Mouse (Mus musculus) stomach, embryonic 14.5 days (tissue): ENCODE measurements around the gene Gm20388. TPM values are rescaled to one million over a fixed set of nuclear protein-coding genes. Genes with fewer than 3 reads are reported as not detected.

ENCODE experiments used
- ATAC-seq: fragments of 200-750 bp; cut with Nextera tagmentation; 2 replicates; pipeline ENCODE4 v1.8.0; 2017; ENCODE audit warnings: low read depth, moderate TSS enrichment; ENCODE audit not compliant: insufficient number of reproducible peaks, insufficient read depth, low FRiP score
- H3K27ac ChIP-seq: fragments of 300-500 bp; sonication (generic); 2 replicates; pipeline ENCODE4 v1.5.1; 2014; ENCODE audit warnings: mild to moderate bottlenecking, low read length, moderate library complexity, mixed read lengths
- H3K27me3 ChIP-seq: fragments of 300-500 bp; sonication (generic); 2 replicates; pipeline ENCODE4 v1.6.1; 2014; ENCODE audit warnings: low read length, control low read depth, mixed read lengths; ENCODE audit not compliant: control insufficient read depth, insufficient read depth
- H3K36me3 ChIP-seq: fragments of 300-500 bp; sonication (generic); 2 replicates; pipeline ENCODE4 v1.6.1; 2014; ENCODE audit warnings: mild to moderate bottlenecking, control low read depth, low read length, moderate library complexity, mixed read lengths; ENCODE audit not compliant: control insufficient read depth, insufficient read depth
- H3K4me1 ChIP-seq: fragments of 300-500 bp; sonication (generic); 2 replicates; pipeline ENCODE4 v1.6.1; 2014; ENCODE audit warnings: low read length, control low read depth, mixed read lengths; ENCODE audit not compliant: control insufficient read depth, insufficient read depth
- H3K4me2 ChIP-seq: fragments of 300-500 bp; sonication (generic); replicated peaks from 2 replicates; pipeline ENCODE4 v1.6.1; 2014; ENCODE audit warnings: low read depth, low read length, control low read depth
- H3K4me3 ChIP-seq: fragments of 300-500 bp; sonication (generic); 2 replicates; pipeline ENCODE4 v1.5.1; 2014; ENCODE audit warnings: low read depth, low read length, control low read depth
- H3K9ac ChIP-seq: fragments of 300-500 bp; sonication (generic); replicated peaks from 2 replicates; pipeline ENCODE4 v1.6.1; 2014; ENCODE audit warnings: low read depth, mild to moderate bottlenecking, control low read depth, low read length, moderate library complexity, mixed read lengths
- H3K9me3 ChIP-seq: fragments of 300-500 bp; sonication (generic); 2 replicates; pipeline ENCODE4 v1.6.1; 2016; ENCODE audit warnings: low read depth, low read length, control low read depth; ENCODE audit not compliant: control insufficient read depth
- WGBS: fragments of 180-500 bp; shearing (Covaris S2); extraction: QIAGEN DNeasy Blood & Tissue Kit; methylation state at CpG from one replicate; pipeline ENCODE4 v1.1.7; 2014; 5-methylcytosine and 5-hydroxymethylcytosine counted together
- polyA plus RNA-seq: library from polyadenylated mRNA; unstranded; fragments of >200 nt; fragmentation: Nextera tagmentation; extraction: Ambion mirVana; gene quantifications from 2 replicates; pipeline ENCODE4 v1.2.1, GENCODE M21; 2014

Gm20388 gene
- polyA plus RNA-seq, 1 experiment from 2014 or later, result 11.4 TPM

DNA sequence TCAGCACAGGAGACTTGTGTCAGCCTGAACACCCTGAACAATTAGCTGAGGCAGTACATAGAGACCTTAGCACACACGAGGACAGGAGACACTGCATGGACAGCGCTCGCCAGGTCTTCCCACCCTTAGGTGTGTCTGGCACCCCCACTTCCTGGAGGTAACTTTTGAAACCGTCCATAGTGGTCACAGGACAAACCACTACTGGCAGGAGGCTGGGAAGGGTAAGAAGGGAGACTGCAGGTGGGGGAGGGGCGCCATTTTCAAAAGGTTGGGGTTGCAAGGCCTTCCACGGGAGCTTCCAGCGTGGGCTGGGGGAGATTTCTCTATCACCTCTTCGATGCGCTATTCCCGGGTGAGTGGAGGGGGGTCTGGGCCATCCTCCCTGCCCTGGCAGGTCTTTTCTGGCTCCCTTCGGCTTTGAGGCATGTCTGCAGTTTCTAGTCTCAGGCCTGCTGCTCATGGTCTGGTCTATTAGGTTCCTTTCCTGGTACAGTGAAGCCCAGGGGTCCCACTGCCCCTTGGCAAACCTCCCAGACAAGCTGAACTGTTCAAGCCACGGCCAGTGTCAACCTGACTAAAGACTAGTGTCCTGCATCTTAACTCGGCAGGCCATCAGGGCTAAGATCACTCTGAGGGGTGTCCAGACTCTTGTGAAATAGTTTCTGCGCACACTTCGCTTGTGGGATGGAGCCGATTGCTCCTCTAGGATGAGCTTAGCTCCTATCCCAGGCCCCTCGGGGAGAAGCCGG lies 2521.2 kb downstream of the Gm20388 start:
- Histone ChIP-seq H3K27me3 (no peaks in the 10 kb centered on the region), H3K9ac (peak overlapping the region; percentile 71), H3K9me3 (no peaks in the 10 kb centered on the region), H3K4me2 (peak overlapping the region; percentile 75), H3K27ac (peak overlapping the region; percentile 44), H3K36me3 (peaks cover 9% of the 10 kb centered on the region), H3K4me3 (peak overlapping the region; percentile 54), H3K4me1 (peaks cover 14% of the 10 kb centered on the region)
- 33% methylated on average over 17 of the region's 18 CpGs for WGBS
- ATAC-seq, result peak; percentile 3; the same call in 1 of the 2 replicates

DNA sequence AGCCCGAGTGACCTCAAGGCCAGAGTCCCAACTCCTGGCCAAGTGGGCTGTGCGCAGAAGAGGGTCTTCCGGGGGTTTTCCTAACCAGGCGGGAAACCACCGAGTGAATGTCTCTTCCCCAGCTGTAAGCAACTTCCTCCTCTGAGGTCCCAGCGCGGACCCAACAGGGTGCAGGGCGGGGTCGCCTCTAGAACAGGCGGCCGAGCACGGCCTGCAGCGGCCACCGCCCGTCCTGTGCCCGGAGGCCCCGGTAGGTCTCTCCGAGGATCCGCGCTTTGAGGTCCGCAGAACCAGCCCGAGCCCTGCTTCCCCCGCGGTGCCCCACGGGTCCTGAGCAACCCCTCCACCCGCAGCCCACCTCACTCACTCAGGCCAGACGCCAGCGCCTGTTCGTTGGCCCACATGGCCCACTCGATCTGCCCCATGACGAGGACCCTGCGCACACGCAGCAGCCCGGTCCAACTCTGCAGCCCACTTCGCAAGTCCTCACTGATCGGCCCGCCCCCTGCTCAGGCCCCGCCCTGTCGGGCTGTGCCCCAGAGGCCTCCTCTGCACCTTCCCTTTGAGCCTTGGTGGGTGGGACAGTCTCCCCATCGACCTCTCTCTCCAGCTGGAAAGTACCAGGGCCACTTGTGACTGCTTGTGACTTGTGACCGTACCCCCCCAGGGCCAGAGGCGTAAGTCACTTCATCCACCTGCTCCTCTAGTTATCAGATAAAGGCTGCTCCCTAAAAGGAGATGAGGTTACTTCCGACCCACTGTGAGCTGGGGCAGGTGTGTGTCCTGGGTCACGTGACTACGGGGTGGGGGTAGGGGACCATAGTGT lies 2522.0 kb downstream of the Gm20388 start, which contains the start of gene Cyba:
Gene Cyba (minus strand): TSS at position 488 of the 826 bp plus-strand sequence.
- Histone ChIP-seq H3K4me3 (peak within 1 kb of the TSS; percentile 54), H3K27me3 (no peaks in the 10 kb centered on the region), H3K36me3 (peaks cover 10% of the 10 kb centered on the region), H3K27ac (peak within 1 kb of the TSS; percentile 44), H3K4me1 (peaks cover 17% of the 10 kb centered on the region), H3K9me3 (no peaks in the 10 kb centered on the region), H3K9ac (peak within 1 kb of the TSS; percentile 71), H3K4me2 (peak within 1 kb of the TSS; percentile 75)
- ATAC-seq, result peak; percentile 85
- WGBS, result 3% methylated on average over 45 of the region's 45 CpGs

DNA sequence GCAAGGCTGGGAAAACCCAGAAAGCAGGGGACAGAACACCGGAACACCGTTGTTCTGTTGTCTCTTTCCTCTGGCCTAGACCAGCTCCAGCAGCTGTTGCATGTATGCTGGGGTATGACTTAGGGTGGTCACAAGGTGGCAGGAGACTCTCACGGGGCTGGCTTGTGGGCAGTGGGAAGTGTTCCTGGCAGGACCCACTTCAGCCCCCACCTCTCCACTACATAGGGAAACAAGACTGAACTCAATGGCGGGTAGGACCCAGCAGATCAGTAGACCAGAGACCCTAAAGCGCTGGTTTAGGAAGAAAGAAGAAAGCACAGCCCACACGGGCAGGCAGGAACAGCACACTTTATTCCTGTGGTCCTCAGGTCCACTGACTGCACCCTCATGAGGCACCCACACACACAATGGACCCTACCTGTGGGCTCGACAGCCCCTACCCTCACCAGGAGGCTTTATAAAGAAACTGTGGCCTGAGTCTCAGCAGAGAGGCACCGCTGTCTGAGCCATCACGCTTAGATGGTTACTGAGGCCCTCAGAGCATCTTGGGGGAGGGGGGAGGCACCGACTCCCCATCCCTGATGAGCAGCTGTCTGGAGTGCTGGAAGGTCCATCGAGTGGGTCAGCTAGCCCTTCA lies 2522.7 kb downstream of the Gm20388 start:
- WGBS, result 66% methylated on average over 11 of the region's 11 CpGs
- H3K4me1 ChIP-seq, result peaks cover 21% of the 10 kb centered on the region
- peak overlapping the region; percentile 75 for H3K4me2 ChIP-seq
- no peaks in the 10 kb centered on the region for H3K9me3 ChIP-seq
- no peak overlapping the region; the same call in 1 of the 2 replicates for H3K27ac ChIP-seq
- H3K9ac ChIP-seq, result no peak overlapping the region
- peaks cover 13% of the 10 kb centered on the region for H3K36me3 ChIP-seq
- peak; percentile 53 for ATAC-seq
- peak overlapping the region; percentile 54; the same call in 1 of the 2 replicates for H3K4me3 ChIP-seq
- no peaks in the 10 kb centered on the region for H3K27me3 ChIP-seq

DNA sequence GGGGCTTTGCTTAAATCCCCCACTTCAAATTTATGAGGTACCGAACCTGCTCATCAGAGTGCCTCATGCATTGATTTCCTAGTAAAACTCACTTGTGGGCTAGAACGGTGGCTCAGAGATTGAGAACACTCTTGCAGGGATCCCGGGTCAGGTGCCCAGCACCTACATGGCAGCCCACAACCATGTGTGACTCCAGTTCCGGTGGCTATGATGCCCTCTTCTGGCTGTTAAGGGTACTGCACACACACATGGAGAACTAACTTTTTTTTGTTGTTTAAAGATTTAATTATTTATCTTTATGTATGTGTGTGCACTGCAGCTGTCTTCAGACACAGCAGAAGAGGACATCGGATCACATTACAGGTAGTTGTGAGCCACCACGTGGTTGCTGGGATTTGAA lies 2524.7 kb downstream of the Gm20388 start:
- H3K36me3 ChIP-seq, result peaks cover 14% of the 10 kb centered on the region
- H3K9me3 ChIP-seq, result no peaks in the 10 kb centered on the region
- peaks cover 22% of the 10 kb centered on the region for H3K4me1 ChIP-seq
- WGBS, result 88% methylated on average over 6 of the region's 6 CpGs
- H3K4me2 ChIP-seq, result no peak overlapping the region
- no peak for ATAC-seq
- H3K4me3 ChIP-seq, result no peak overlapping the region
- H3K27ac ChIP-seq, result no peak overlapping the region
- H3K27me3 ChIP-seq, result no peaks in the 10 kb centered on the region
- H3K9ac ChIP-seq, result no peak overlapping the region

DNA sequence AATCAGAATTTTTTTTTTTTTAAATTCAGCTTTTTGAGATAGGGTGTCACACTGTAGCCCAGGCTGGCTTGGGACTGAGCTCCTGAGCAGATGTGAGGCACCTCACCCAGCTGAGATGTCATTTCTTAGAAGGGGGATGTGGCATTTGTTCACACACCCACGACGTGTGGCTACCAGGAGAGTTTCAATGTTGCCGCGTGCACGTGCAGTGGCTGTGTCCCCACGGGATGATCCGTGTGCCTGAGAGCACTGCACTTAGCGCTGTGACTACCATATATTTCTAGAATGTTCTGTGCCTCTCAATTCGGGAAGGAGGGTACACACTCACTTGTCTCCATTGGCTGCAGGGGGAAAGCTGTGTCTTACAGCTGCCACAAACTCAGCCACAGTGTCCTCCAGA lies 2525.5 kb downstream of the Gm20388 start:
- WGBS, result 94% methylated on average over 9 of the region's 9 CpGs
- Histone ChIP-seq H3K9me3 (no peaks in the 10 kb centered on the region), H3K27me3 (no peaks in the 10 kb centered on the region), H3K4me2 (no peak overlapping the region), H3K9ac (no peak overlapping the region), H3K4me1 (peaks cover 22% of the 10 kb centered on the region), H3K36me3 (peaks cover 14% of the 10 kb centered on the region), H3K27ac (no peak overlapping the region), H3K4me3 (no peak overlapping the region)
- ATAC-seq, result no peak

DNA sequence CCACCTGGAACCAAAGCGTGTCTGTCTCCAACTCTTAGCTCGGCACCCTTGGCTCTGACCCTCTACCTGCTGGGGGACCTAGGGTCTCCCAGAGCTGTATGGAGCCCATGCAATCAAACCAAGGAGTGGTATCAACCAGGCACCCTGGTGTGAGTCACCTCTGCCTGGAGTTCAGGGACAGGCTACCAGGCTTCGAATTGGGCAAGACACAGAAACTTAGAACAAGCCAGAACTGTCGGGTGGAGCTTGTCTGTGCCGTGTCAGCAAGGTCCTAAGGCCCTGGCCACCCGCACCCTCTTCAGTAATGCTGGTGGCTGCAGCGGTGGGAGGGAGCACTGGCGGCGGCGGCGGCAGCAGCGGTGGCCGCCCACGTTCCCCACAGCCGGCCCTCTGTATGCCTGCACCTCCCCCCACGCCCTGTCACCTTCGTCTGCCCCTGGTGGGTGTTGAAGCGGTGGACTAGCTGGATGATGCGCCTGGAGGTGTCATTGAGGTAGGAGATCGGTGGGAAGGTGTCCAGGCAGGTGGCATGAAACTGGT lies 2526.0 kb downstream of the Gm20388 start:
- Histone ChIP-seq H3K4me1 (peaks cover 18% of the 10 kb centered on the region), H3K4me2 (no peak overlapping the region), H3K36me3 (peaks cover 14% of the 10 kb centered on the region), H3K27ac (no peak overlapping the region), H3K9me3 (no peaks in the 10 kb centered on the region), H3K9ac (no peak overlapping the region), H3K27me3 (no peaks in the 10 kb centered on the region), H3K4me3 (no peak overlapping the region)
- WGBS, result 88% methylated on average over 20 of the region's 20 CpGs
- no peak for ATAC-seq

DNA sequence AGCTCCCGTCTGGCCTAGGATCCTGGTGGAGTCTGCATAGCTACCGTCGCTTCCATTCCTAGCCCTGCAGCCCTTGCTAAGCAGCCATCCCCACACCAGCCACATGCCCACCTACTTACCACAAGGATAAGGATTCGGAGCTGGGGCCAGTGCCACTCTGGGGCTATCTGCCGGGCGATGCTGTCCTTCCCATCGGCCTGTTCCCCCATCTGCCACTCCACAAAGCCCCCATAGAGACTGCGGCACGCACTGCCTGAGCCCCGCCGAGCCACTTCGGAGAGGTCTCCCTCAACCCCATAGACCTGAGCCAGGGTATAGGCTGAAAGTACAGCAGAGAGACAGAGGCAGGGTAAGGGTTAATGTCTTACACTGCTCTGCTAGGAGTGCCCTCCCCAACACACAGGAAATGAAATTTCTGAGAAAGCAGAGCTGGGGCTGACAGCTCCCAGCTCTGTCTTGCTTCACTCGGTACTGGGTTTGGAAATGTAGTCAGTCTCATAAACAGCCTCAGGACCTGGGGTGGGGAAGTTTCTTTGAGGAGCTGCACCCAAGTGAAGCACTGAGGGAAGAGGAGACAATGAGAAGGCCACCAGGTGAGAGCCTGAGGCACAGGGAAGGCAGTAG lies 2527.2 kb downstream of the Gm20388 start:
- H3K9me3 ChIP-seq, result no peaks in the 10 kb centered on the region
- peaks cover 14% of the 10 kb centered on the region for H3K36me3 ChIP-seq
- 80% methylated on average over 13 of the region's 13 CpGs for WGBS
- peak overlapping the region; percentile 14; the same call in 1 of the 2 replicates for H3K4me2 ChIP-seq
- H3K4me3 ChIP-seq, result no peak overlapping the region
- H3K4me1 ChIP-seq, result peaks cover 18% of the 10 kb centered on the region
- peak overlapping the region; percentile 84 for H3K27ac ChIP-seq
- no peak overlapping the region for H3K9ac ChIP-seq
- peak; percentile 47; the same call in 1 of the 2 replicates for ATAC-seq
- no peaks in the 10 kb centered on the region for H3K27me3 ChIP-seq
